Mouse (Mus musculus) gastrocnemius, postnatal 25 days (tissue): ENCODE results near the gene Aldh16a1. TPM values are rescaled to one million over a fixed set of nuclear protein-coding genes. Genes with fewer than 3 reads are reported as not detected.

Experiments used
- DNase-seq: peaks from one replicate; pipeline ENCODE4 v3.0.0; 2022
- long read RNA-seq, 2 experiments: library from polyadenylated mRNA; stranded (forward); transcript quantifications; one replicate each; pipeline ENCODE4 v2.0.0; 2021
- total RNA-seq, 2 experiments: library from RNA; stranded (reverse); gene quantifications; 1 replicate in 1 of 2; 2 replicates in 1 of 2; pipeline ENCODE4 v1.2.3; 2021

Gene Aldh16a1
- total RNA-seq: 10 to 100 TPM; 15.6 to 15.9 TPM
- long read RNA-seq, experiment 1, transcript Aldh16a1-206 (17 exons, 3,537 nt): major isoform, 5 of 10 reads
- long read RNA-seq, experiment 1, partial matches to known transcripts: 4 of 10 reads
- long read RNA-seq, experiment 1, other reads (novel, unspliced or antisense): 1 of 10 reads
- long read RNA-seq, experiment 2, transcript Aldh16a1-206 (17 exons, 3,537 nt): major isoform, 5 of 8 reads
- long read RNA-seq, experiment 2, partial matches to known transcripts: 2 of 8 reads
- long read RNA-seq, experiment 2, other reads (novel, unspliced or antisense): 1 of 8 reads

DNA sequence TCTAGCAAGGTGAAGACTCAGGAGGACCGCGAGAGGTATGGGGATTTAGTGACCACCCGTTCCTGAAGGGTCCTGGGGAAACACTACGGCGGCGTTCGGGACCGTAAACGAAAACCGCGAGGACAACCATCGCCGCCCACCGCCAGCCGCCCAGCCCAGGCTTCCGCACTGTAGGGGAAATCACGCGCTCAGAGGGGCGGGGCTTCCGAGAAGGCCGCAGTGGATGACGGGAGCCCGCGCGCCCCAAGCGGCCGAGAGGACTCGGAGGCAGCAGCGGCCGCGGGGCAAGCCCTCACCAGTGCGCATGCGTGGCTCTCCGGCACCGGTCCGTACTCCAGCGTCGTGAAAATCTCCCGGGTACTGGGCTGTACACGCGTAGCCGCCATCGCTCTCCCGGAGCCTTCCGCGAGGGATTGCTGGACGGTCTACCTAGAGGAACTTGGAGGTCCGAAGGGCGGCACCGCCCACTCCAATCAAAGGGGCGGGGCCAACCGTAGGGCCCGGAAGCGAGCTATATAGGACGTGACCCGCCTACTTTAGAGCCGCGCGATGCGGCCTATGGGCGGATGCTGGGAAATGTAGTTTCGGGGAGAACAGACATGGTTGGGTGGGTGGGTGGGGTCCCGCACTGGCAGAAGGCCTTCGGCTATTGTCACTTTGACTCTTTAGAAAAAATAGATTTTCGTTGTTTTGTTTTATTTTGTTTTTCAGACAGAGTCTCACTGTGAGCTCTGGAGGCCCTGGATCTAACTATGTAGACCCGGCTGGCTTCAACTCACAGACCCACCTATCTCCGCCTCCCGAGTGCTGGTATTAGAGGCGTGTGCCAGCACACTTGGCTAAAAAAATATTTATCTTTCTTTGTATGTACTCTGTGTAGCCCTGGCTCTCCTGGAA is at the start of gene Aldh16a1, which contains the start of gene Pih1d1:
Aldh16a1 (minus strand) TSS at position 489 of the 897 bp plus-strand sequence.
Pih1d1 (plus strand) TSS at position 208 of the 897 bp plus-strand sequence.
- peak; percentile 96 for DNase-seq

DNA sequence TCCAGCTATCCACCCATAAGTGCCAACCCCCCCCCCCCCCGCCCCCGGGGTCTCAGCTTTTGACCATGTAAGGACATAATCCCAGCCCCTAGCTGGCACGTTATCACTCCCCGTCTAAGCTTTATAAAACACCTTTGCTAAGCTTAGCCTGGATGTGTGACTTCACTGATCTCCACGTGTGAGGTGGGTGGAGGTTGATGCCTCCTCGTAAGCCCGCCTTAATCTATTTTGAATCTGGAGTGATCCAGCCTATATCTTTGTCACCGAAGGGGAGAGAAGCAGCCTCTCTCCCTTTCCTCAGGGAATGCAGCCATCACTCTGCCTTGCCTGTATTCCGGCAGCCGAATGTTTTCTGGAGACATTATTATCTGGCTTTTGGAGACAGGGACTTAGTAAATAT is 48.3 kb upstream of the Aldh16a1 start:
- no peak for DNase-seq

DNA sequence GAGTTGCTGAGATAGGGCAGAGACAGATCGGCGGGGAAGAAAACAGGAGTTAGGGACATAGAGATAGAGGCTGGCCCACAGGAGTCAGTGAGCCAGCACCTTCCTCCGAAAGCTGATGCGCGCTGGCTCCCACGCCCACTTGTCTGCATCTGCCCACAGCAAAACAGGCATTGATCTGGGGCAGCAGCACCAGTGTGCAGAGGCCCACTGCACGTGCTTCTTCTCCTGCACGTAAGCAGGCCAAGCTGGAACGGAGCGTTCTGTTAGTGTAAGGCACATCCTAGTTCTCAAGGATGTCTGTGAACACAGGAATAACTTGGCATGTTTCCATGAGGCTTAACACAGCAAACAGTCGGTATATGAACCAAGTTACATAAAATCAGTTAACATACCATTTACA is 44.6 kb upstream of the Aldh16a1 start:
- DNase-seq: no peak

DNA sequence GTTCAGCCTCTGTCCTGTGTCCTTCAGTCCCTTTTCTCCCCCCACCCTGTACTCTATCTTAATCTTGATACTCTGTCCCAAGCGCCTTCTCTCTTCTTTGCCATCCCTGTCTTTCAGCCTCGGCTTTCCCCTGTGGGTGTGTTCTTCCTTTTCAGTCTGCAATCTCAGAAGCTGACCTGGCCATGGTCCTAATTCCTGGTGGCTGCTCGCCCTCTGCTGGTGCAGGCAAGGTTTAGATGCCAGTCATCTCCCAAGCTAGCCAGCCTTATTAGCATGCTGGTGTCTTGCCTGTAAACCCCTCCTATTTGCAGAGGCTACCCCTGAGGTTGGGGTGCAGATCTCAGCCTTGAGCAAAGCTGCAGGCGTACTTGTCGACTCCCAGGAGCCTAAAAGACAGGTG is 44.1 kb upstream of the Aldh16a1 start:
- peak; percentile 60 for DNase-seq

DNA sequence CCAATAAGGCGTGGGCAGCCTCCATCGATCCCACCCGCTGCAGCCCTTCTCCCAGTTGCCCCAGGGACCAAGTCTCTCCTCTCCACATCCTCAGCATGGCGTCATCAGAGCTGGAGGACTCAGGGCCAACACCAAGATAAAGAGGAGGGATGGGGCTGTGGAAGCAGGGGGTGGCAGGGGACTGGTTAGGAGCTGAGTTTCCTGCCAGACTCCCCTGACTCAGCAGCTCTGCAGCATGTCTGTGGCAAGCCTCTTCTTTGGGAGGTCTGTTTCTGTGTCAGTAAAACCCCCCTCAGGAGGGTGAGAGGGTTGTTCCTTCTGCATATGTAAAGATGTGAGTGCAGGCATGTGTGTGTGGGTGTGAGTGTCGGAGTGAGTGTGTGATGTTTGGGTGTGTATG is 42.6 kb upstream of the Aldh16a1 start:
- DNase-seq: no peak

DNA sequence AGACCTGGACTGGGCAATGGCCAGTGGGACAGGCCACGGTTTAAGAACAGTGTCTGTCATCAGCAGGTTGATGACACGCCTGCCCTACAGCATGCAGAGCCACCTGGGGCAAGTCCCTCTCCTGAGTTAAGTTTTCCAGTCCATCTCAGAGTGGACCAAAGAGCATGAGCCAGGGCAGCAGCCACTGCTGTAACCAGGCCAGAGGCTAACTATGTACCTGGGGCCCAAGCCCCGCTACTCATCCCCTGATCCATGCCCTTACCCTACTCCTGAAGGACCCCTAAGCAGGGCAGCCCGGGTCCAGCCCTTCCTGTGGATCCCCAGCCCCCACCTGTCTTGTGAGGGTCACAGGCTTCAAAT is 41.8 kb upstream of the Aldh16a1 start:
- no peak for DNase-seq

DNA sequence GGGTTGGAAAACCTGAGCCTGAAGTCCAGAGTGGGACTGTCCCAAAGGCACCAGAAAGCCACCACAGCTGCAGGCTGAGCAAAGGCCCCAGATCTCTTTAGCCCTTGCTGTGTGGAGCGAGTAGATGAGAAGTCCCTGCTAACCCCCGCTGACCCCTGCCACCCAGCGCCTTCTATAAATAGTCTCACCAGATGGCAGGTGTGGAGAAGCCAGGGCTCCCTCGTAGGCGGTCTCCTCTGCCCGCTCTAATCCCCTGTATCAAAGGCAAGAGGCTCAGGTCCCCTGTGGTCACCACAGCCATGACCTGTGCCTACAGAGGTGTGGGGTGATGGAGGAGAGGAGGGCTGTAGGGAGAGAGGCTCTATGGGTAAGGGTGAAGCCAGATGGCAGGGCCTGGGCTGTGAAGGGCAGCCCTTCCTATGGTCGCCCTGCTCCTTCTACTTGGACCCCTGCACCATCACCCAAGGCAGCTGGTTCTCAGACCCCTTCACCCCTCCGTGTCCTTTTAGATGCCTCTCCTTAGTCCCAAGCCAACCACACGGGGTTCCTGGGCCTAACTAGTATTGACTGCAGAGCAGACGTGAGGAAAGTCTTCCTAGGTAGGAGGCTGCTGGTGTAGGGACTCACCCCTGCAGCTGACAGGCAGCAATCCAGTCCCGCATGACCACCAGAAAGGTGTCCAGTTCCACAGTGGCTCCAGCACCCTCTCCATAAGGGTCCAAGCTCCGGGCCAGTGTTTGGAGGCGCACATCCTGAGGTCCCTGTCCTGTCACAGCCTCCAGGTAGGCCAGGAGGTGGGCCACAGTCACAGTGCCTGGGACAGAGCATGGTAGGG is 41.2 kb upstream of the Aldh16a1 start:
- DNase-seq: peak; percentile 48

DNA sequence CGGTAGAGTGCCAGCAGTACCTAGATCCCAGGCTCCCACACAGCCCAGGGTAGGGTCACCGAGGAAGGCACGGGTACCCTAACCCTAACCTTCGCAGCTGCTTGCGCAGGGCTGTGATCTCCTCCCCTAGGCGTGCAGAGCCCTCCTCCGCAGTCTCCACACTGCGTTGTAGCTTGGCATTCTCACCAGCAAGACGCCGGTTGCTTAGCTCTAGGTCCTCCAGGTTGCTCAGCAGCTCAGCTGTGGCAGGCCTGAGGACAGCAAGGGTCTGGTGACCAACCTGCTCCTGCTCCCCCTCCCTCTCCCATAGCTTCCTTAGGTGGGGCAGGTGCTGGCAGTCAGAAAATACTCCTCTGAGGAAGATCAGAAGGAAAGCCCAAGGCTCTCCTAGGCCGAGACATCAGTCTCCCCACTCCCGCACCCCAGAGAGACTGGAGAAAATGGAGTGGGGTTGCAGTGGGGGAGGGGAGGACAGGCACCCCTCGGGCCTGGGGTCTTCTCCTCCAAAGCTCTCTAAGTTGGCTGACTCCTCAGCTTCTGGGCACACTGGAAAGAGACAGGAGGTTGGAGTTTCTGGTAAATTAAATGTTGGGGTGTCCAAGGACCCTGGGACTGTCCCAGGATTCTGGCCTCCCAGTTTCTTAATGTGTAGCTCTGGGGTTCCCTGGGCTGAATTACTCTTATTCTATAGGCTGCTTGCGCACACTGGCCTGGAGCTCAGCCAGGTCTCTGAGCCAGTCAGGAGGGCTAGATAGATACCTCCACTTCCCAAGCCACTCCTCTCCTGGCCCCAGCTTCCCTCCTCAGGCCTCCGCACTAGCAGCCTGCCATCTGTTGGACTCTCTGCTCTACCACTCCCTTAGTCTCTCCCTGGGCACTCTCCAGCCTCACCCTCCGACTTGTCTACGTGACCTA is 39.7 kb upstream of the Aldh16a1 start:
- DNase-seq: no peak

DNA sequence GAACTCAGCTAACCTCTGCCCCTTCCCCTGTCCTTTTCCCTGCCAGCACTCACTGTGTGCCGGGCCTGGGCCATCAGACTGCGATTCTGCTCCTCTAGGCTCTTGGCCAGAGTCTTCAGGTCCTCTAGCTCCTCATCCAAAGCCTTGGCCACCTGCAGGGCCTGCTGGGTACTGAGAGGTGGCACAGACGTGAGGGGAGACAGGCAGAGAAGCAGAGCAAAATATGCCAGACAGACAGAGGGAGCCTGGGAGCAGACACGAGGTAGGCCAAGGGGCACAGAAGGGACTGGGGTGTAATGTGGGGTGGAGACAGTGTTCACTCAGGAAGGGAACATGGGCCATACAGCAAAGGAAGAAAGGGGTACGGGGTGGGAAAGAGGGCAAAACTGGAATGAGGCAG is 39.0 kb upstream of the Aldh16a1 start:
- no peak for DNase-seq

DNA sequence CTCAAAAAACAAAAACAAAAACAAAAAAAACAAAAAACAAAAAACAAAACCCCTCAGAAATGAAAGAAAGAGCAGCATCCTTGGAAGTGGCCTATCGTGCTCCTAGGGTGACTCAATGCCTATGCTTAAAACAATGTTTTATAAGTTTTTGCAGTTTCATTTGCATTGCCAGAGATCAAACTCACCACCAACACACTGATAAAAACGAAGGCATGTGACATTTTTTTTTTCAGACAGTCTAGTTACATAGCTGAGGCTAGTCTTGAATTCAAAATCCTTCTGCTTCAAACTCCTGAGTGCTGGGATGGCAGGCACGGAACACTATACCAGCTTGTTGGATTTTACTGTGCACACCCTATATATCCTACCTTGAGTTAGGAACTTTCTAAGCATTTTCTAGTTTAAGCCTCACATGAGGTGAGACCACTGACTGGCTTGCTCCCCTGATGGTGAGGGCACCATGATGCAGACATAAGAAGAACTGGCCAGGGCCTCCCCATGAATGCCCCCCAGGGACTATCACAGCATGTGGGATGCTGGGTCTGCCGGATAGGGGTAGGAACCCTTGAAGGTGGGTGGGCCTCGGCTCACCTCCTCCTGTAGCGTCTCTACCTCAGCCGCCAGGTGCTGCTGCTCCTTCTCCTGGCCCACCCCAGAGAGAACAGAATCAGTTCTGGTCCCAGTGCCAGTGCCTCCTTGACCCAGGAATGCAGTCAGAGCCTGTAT is 38.4 kb upstream of the Aldh16a1 start:
- DNase-seq: no peak

DNA sequence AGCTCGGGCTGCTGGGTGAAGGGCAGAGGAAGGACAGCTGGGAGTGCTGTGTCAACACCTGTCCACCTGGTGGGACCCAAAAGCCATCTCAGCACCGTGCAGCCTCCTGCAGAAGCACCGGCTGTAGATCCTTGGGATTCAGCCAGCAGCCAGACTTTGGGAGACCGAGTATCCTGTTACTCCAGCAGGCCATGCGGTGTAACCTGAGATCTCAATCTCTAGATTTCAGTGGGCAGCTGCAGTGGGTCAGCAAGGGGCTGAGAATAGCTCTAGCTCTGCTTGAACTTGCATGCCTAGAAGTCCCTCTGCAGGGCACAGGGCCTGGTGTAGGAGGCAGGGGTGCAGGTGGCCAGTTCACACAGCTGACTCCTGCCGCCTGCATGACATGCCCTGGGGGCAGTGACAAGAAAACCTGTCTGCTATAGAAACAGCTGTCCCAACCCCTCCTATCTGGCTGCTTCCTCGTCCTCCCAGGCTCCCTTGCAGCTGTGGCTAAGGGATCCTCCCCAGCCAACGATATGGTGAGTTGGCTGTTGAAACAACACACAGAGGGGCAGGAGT is 37.5 kb upstream of the Aldh16a1 start:
- peak; percentile 77 for DNase-seq

DNA sequence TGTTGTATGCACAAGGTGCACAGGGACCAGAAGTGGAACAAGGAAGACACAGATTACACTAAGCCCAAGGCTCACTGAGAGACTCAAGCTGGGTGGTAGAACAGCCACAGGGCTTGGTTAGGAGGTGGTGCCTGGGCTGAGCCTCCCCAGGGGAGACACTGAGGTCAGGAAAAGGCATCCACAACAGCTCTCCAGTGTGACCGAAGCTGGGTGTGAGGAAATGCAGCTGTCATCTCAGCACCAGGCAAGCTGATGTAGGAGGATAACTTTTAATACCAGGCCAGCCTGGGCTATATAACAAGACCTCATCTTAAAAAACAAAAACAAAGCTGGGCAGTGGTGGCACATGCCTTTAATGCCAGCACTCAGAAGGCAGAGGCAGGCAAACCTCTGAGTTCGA is 36.8 kb upstream of the Aldh16a1 start:
- DNase-seq: no peak

DNA sequence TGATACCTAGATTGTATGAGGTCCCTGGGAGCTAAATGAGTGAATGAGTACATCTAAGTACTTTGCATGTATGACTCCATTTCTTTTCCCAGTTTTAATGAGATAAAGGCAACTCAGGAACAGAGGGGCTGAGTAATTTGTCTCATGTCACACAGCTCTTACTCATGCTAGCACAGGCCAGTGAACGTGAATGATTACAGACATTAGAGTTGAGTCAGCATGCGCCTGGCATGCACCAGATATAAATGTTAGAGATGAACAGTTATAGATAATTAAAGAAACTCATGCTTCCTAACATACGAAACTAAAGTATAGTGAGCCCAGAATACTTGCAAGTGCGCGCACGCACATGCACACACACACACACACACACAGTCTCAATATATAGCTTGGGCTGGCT is 35.8 kb upstream of the Aldh16a1 start:
- DNase-seq: no peak

DNA sequence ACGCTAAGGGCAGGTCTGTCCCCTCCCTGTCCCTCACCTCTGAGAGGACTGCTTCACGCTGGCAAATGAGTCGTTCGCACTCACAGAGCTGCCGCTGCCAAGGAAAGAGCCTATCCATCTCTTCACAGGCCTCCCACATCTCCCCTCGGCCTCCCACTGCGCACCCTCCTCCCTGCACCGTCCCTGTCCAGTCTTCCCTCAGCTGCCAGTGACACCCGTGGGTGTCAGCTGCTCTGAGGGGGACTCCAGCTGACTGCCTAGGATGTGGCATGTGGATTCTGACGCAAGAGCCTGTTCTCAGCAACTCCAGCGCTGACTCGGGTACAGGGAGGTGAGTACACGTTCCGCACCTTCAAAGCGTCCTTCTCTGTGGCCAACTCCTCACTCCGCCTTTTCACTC is 35.2 kb upstream of the Aldh16a1 start:
- no peak for DNase-seq

DNA sequence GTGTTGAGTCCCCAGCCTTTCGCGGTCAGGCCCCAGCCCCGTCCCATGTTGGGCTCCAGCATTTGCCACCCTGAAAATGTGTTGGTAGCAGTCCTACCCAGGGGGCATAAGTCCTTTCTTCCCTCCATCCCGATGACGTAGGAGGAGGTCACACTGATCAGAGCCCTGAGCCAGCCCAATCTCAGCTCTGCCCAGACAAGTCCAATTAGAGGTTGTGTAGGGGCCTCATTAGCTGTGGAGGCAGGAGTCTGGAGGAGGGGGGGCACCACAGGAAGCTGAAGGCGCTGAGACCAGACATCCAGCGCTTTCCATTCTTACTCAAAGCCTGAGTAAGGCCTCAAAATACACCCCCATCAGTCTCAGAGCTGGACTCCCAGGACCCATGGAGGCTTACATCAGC is 31.5 kb upstream of the Aldh16a1 start:
- DNase-seq: no peak

DNA sequence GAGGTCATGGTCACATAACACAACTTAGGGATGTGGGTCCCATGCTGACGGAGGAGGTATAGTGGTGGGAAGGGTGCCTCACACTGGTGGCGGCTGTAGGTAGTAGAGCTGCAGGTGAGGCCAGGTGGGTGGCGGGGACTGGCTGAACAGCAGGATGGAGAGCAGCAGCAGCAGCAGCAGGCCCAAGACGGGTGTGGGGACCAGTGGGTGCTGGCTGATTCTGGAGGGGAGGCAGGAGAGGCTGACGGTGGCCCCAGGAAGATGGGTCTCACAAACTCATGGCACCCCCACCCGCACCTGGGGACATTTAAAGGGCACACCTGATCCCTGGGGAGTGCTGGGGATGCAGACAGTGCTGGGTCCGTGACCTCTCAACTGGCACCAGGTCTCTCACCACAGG is 29.3 kb upstream of the Aldh16a1 start:
- DNase-seq: no peak

DNA sequence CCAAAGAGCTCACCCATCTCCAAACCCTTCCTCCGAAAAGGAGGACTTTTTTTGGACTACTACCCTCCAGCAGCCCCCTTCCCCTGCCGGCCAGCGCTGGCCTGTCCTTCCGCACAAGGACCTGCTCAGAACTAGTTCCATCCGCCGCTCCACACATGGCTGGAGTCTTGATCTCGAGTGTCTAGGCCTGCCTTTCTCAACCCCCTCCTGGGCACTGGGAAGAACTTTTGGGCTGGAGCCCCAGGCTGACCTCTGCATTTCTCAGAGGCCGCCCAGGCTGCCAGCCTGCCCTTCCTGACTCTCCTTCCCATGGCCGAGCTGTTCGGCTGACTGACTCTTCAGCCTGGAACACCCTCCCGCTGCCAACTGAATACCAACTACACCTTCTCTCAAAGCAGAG is 28.2 kb upstream of the Aldh16a1 start:
- DNase-seq: peak; percentile 41

DNA sequence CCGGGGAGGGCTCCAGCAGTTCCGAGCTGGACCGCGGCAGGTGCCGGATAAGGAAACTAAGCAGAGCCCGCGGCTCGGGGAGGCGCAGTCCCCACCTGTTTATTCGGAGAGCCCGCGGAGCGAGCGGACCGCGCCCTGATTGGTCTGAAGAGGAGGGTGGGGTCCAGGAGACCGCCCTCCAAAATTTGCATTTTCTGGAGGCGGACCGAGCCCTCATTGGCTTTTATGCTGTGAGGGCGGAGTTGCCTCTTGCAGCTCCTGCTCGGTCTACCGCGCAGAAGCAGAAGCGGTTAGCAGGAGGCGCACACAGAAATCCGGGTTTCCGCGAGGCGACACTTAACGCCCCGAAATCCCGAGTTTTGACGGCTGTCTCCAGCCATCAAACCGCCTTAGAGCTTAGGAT is 27.8 kb upstream of the Aldh16a1 start:
- peak; percentile 90 for DNase-seq

DNA sequence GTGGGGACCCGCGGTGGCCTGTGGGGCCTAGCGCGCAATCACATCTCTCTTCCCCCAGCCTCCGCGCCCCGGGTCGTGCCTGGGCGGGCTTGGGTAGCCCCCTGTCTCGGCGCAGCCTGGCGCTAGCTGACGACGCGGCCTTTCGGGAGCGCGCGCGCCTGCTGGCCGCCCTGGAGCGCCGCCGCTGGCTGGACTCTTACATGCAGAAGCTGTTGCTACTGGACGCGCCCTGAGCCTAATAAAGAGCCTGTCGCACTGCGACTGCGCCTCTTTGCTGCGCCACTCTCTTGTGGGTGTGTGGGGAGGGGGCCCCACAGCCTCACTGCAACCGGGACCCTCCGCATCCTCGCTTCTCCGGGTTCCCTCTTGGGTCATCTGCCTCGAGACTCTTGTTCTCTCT is 27.2 kb upstream of the Aldh16a1 start:
- DNase-seq: no peak

DNA sequence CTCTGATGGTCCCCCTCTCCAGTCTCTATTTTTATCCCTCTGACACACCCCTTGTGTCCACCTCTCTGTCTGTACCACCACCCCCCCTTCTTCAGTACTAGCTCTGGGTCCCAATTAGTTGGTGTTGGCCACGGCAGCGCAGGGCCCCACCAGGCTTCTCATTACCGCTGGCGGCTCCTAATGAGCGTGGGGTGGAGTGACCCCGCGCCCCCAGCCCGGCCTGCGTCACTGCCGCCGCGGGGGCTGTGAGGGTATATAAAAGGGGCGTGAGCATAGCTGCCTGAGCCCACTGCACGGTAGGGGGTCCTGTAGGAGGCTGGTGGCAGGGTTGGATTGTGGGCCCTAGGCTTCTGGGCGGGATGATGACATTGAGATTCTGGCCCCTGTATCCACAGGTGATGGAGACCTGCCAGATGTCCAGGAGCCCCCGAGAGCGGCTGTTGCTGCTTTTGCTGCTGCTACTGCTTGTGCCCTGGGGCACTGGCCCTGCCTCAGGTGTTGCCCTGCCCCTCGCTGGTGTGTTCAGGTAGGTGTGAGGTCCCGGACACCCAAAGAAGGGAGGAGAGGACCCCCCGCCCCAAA is 26.6 kb upstream of the Aldh16a1 start, which contains the start of gene Pth2:
Pth2 (plus strand) TSS at position 100 of the 582 bp plus-strand sequence.
- no peak for DNase-seq
